Mouse (Mus musculus) liver, postnatal 0 days (tissue): Measurements from ENCODE around the gene Gm21992.

Experiments
- CTCF ChIP-seq: sonication (generic); IDR thresholded peaks from 2 replicates; pipeline ENCODE4 v1.5.1; 2016; ENCODE audit warnings: antibody characterized with exemption, low read depth
- EP300 ChIP-seq: IDR thresholded peaks from 2 replicates; pipeline ENCODE4 v1.6.1; 2016; ENCODE audit warnings: antibody characterized with exemption, low read depth, mild to moderate bottlenecking

DNA sequence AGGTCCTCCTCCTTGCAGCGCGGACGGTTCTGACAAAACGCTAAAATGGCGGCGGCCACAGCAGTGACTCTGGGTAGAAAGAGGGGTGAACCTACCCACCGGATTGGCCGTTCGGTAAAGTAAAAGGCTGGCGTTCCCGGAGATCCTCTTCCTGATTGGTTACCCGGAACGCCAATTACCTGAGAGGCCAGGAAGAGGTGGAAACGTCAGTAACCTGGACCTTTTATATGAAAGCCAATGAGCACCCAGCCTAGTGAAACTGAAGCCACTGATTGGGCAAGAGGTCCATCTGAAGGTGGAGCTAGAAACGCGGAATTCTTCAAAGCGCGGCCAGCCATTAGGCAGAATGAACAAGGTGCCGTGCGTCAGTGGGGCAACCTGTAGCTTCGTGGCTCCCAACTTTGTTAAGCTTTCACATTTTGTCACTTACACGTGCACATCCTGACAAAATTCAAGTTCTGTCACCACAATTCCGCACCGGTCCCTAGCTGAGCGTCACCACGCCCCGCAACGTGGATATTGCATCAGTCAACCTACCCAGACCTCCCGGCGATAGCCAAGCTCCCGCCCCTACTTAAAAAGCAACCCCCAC lies 17.5 kb downstream of the Gm21992 start, which contains the start of gene Rbm4:
- TF ChIP-seq EP300 (peak; percentile 58; the same call in 1 of the 2 replicates), CTCF (no peak)
